Mouse (Mus musculus) kidney, embryonic 16.5 days (tissue): Measurements from ENCODE around the gene Aagab. TPM values are rescaled to one million over a fixed set of nuclear protein-coding genes. Genes with fewer than 3 reads are reported as not detected.

Source experiments
- ATAC-seq: fragments of 200-750 bp; cut with Nextera tagmentation; 2 replicates; pipeline ENCODE4 v1.8.0; 2017; ENCODE audit warnings: moderate TSS enrichment; ENCODE audit not compliant: low FRiP score, low TSS enrichment
- H3K27ac ChIP-seq: fragments of 300-500 bp; sonication (generic); 2 replicates; pipeline ENCODE4 v1.5.1; 2014; ENCODE audit warnings: low read length
- H3K27me3 ChIP-seq: fragments of 300-500 bp; sonication (generic); 2 replicates; pipeline ENCODE4 v1.6.1; 2014; ENCODE audit warnings: low read length, control low read depth, mixed read lengths; ENCODE audit not compliant: insufficient read depth
- H3K36me3 ChIP-seq: fragments of 300-500 bp; sonication (generic); 2 replicates; pipeline ENCODE4 v1.6.1; 2014; ENCODE audit warnings: low read length, control low read depth, mixed read lengths; ENCODE audit not compliant: insufficient read depth
- H3K4me1 ChIP-seq: fragments of 300-500 bp; sonication (generic); 2 replicates; pipeline ENCODE4 v1.6.1; 2014; ENCODE audit warnings: low read length, control low read depth, mixed read lengths; ENCODE audit not compliant: insufficient read depth
- H3K4me2 ChIP-seq: fragments of 300-500 bp; sonication (generic); replicated peaks from 2 replicates; pipeline ENCODE4 v1.6.1; 2014; ENCODE audit warnings: low read depth, low read length
- H3K4me3 ChIP-seq: fragments of 300-500 bp; sonication (generic); 2 replicates; pipeline ENCODE4 v1.5.1; 2014; ENCODE audit warnings: mild to moderate bottlenecking, low read length
- H3K9ac ChIP-seq: fragments of 300-500 bp; sonication (generic); replicated peaks from 2 replicates; pipeline ENCODE4 v1.6.1; 2014; ENCODE audit warnings: low read length
- H3K9me3 ChIP-seq: fragments of 300-500 bp; sonication (generic); 2 replicates; pipeline ENCODE4 v1.6.1; 2016; ENCODE audit warnings: low read length, control low read depth
- WGBS: fragments of 180-500 bp; shearing (Covaris S2); extraction: QIAGEN DNeasy Blood & Tissue Kit; methylation state at CpG from one replicate; pipeline ENCODE4 v1.1.7; 2014; 5-methylcytosine and 5-hydroxymethylcytosine counted together
- polyA plus RNA-seq: library from polyadenylated mRNA; unstranded; fragments of >200 nt; fragmentation: Nextera tagmentation; extraction: Ambion mirVana; gene quantifications from 2 replicates; pipeline ENCODE4 v1.2.1, GENCODE M21; 2015

Aagab gene
- polyA plus RNA-seq, 1 experiment from 2014 or later: 38.3 TPM

DNA sequence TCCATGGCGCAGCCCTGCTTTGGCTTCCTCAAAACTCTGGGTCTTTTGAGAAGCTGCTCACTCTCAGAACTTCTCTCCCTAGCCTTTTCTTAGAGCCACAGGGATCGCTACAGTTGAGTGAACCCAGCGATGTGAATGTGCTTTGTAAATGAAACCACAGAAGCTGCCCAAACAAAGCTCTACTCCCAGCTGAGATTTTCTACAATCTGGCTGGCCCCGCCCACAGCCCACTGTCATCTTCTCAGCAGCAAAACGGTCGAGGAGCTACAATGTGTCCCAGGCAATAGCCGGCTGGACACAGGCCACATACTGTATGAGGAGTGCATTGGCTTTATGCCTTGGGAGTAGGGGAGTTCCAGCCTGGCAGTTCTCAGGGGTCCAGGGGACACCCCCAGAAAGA lies 51.2 kb downstream of the Aagab start:
- no peaks in the 10 kb centered on the region for H3K27me3 ChIP-seq
- H3K4me3 ChIP-seq: no peak overlapping the region
- H3K4me2 ChIP-seq: no peak overlapping the region
- H3K9ac ChIP-seq: 0 out of 2 replicates have a peak overlapping the region, but pooled peaks have one; percentile 29
- peaks cover 29% of the 10 kb centered on the region for H3K4me1 ChIP-seq
- H3K9me3 ChIP-seq: no peaks in the 10 kb centered on the region
- ATAC-seq: no peak; the same call in 1 of the 2 replicates
- peaks cover 59% of the 10 kb centered on the region for H3K36me3 ChIP-seq
- H3K27ac ChIP-seq: peak overlapping the region; percentile 66
- 32% methylated on average over 7 of the region's 7 CpGs for WGBS

DNA sequence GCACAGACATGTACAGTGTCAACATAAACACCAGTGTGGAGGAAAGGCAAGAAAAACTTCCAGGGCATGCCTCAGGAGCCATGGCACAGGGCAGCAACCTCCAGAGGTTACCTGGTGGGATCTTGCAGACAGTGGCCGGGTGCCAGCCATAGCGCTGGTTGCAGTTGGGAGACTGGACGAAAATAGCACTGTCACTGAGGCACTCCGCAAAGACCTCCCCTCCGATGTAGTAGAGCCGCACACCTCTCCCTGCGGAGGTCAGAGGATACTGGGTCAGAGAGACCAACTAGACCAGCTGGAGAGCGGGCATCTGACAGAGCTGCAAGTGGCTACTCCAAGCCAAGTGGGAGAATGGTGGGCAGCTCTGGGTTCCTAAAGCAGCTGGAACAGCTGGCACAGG lies 52.1 kb downstream of the Aagab start:
- ATAC-seq: no peak
- no peaks in the 10 kb centered on the region for H3K27me3 ChIP-seq
- no peak overlapping the region for H3K9ac ChIP-seq
- no peak overlapping the region for H3K27ac ChIP-seq
- peaks cover 52% of the 10 kb centered on the region for H3K36me3 ChIP-seq
- WGBS: 93% methylated on average over 8 of the region's 8 CpGs
- H3K4me2 ChIP-seq: no peak overlapping the region
- no peaks in the 10 kb centered on the region for H3K9me3 ChIP-seq
- peaks cover 29% of the 10 kb centered on the region for H3K4me1 ChIP-seq
- H3K4me3 ChIP-seq: no peak overlapping the region

DNA sequence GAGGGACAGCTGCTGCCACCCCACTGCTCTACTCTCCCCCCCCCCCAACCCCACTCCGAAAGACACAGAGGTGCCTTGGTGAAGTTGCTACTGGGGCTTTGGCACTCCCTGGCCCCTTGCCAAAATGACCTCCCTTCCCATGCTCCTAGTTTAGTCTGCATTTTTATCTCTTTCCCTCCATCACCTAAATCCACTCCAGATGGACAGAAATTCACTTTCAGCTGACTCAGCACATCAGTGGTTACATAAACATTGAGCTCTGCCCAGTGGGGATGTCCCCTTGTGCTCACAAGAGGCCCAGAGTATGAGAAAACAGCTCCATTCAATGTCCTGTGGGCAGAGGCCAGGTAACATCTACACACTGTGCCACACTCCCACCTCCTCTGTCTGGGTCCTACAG lies 52.6 kb downstream of the Aagab start:
- no peak for ATAC-seq
- H3K4me1 ChIP-seq: peaks cover 29% of the 10 kb centered on the region
- WGBS: 69% methylated on average over 1 of the region's 1 CpGs

DNA sequence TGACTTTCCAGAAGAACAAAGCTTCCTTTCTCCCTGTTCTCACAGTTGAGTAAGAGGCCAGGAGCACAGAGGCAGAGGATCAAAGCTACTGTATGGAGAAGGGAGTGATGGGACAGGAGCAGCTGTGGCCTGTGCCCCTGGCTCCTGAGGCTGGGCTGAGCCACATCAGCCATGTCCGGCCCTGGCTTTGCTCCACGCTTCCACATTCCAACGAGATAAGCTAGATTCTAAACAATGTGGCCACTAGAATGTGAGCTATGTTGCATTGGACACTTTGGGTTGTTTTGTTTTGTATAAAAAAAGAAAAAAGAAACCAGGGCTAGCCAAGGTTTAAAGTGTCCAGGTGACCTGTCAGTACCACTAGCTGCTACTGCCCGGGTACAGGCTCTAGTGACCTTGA lies 54.7 kb downstream of the Aagab start:
- H3K4me2 ChIP-seq: no peak overlapping the region
- 43% methylated on average over 4 of the region's 4 CpGs for WGBS
- H3K4me1 ChIP-seq: peaks cover 20% of the 10 kb centered on the region
- no peak for ATAC-seq
- peak overlapping the region; percentile 4; the same call in 1 of the 2 replicates for H3K27ac ChIP-seq
- no peak overlapping the region for H3K9ac ChIP-seq
- H3K9me3 ChIP-seq: no peaks in the 10 kb centered on the region
- H3K4me3 ChIP-seq: no peak overlapping the region
- peaks cover 48% of the 10 kb centered on the region for H3K36me3 ChIP-seq
- no peaks in the 10 kb centered on the region for H3K27me3 ChIP-seq

More for the DNA sequence above, 52.6 kb downstream of the Aagab start:
- Histone ChIP-seq H3K9ac (no peak overlapping the region), H3K27me3 (no peaks in the 10 kb centered on the region), H3K27ac (no peak overlapping the region), H3K9me3 (no peaks in the 10 kb centered on the region), H3K4me3 (no peak overlapping the region), H3K36me3 (peaks cover 47% of the 10 kb centered on the region), H3K4me2 (no peak overlapping the region)

DNA sequence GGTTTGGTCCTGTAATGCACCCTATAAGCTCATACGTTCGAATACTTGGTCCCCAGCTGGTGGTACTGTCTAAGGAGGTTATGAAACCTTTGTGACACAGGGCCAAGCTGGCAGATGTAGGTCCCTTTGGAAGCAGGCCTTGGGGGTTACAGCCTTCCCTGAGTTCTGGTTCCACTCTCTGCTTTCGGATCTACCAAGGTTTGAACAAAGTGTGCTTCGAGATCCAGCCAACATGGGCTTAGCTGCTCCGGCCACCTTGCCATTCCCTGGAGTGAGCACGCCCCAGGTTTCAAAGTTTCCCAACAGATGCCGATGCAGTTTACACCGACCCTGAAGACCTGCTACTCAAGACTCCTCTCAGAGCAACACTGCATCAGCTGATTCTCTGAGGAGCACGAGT lies 56.0 kb downstream of the Aagab start:
- no peak overlapping the region for H3K4me3 ChIP-seq
- H3K27me3 ChIP-seq: no peaks in the 10 kb centered on the region
- no peak overlapping the region for H3K4me2 ChIP-seq
- peaks cover 41% of the 10 kb centered on the region for H3K36me3 ChIP-seq
- no peak overlapping the region for H3K27ac ChIP-seq
- 89% methylated on average over 9 of the region's 9 CpGs for WGBS
- H3K4me1 ChIP-seq: peaks cover 27% of the 10 kb centered on the region
- H3K9me3 ChIP-seq: no peaks in the 10 kb centered on the region
- no peak for ATAC-seq
- no peak overlapping the region for H3K9ac ChIP-seq

DNA sequence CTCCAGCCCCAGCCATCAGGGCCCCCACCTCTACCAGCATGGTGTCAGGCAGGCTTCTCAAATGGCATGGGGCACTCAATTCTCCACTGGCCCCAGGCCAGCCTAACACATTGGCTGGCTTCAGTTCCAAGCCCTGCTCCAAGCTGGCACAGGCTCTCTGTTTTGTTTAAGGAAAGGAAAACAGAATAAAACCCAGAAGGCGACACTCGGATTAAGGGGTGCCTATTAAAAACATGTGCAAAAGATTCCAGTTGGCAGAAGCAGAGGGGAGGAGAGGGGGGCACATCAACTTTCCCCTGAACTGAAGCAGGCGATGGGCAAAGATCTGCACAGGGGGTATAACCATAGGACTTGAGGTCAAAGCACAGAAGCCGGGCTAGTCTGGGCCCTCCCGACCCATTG lies 56.5 kb downstream of the Aagab start:
- H3K27me3 ChIP-seq: no peaks in the 10 kb centered on the region
- WGBS: 74% methylated on average over 5 of the region's 5 CpGs
- no peak overlapping the region; the same call in 1 of the 2 replicates for H3K27ac ChIP-seq
- ATAC-seq: no peak
- H3K9me3 ChIP-seq: no peaks in the 10 kb centered on the region
- H3K4me3 ChIP-seq: no peak overlapping the region
- H3K4me1 ChIP-seq: peaks cover 27% of the 10 kb centered on the region
- no peak overlapping the region for H3K9ac ChIP-seq
- no peak overlapping the region for H3K4me2 ChIP-seq
- peaks cover 35% of the 10 kb centered on the region for H3K36me3 ChIP-seq

DNA sequence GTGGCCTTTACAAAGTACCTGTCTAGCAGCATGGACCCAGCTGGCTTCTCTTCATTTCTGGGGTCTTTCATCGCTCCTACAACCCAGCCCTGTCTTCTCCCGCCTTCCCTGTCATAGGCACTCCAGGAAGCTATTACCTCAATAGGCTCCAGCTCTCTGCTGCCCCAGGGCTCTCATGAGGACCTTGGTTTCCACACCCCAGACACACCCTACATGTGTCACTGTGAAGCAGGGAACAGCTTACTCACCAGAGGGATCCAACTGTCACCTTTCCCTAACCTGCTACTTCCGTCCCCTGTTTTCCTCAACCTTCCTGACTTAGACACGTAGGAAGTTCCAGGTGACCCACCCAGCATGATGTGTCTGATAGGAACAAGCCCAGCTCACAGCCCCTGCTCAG lies 57.6 kb downstream of the Aagab start:
- no peaks in the 10 kb centered on the region for H3K9me3 ChIP-seq
- no peaks in the 10 kb centered on the region for H3K27me3 ChIP-seq
- no peak overlapping the region for H3K4me3 ChIP-seq
- no peak overlapping the region for H3K9ac ChIP-seq
- peaks cover 35% of the 10 kb centered on the region for H3K4me1 ChIP-seq
- no peak for ATAC-seq
- no peak overlapping the region for H3K4me2 ChIP-seq
- no peak overlapping the region for H3K27ac ChIP-seq
- WGBS: 92% methylated on average over 4 of the region's 4 CpGs
- H3K36me3 ChIP-seq: peaks cover 27% of the 10 kb centered on the region

DNA sequence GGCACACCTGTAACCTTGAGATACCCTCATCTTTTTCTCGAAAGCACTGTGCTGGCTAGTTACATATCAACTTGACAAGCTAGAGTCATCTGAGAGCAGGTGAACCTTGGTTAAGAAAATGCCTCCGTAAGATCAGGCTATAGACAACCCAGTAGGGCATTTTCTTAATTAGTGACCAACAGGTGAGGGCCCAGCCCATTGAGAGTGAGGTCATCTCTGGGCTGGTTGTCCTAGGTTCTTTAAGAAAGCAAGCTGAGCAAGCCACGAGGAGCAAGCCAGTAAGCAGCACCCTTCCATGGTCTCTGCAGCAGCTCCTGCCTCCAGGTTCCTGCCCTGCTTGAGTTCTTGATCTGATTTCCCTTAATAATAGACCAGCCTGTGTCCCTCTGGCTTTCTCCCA lies 58.2 kb downstream of the Aagab start:
- ATAC-seq: no peak
- Histone ChIP-seq H3K4me2 (no peak overlapping the region), H3K9me3 (no peaks in the 10 kb centered on the region), H3K4me3 (no peak overlapping the region), H3K9ac (no peak overlapping the region), H3K4me1 (peaks cover 41% of the 10 kb centered on the region), H3K27ac (no peak overlapping the region), H3K36me3 (peaks cover 21% of the 10 kb centered on the region), H3K27me3 (no peaks in the 10 kb centered on the region)
- 75% methylated on average over 3 of the region's 3 CpGs for WGBS

DNA sequence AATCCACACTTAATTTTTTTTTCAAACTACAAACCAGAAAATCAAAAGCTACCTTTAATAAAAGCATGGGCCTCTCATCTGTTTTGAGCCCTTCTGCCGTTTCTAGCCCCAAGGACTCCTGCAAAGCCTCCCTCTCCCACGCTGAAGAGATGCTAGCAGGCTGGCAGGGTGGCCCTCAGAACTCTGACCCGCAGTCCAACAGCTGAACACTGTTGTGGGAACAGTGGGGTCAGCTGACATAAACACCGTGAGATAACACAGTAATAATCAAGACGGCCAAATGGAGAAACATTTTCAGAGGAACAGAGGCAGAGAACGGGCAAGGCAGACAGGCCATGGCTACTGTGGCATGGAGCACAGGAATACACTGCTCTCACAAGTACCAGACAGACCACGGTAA lies 60.3 kb downstream of the Aagab start:
- ATAC-seq: no peak
- peaks cover 16% of the 10 kb centered on the region for H3K36me3 ChIP-seq
- no peaks in the 10 kb centered on the region for H3K9me3 ChIP-seq
- WGBS: 34% methylated on average over 7 of the region's 7 CpGs
- H3K4me1 ChIP-seq: peaks cover 59% of the 10 kb centered on the region
- H3K27ac ChIP-seq: peak overlapping the region; percentile 88
- H3K27me3 ChIP-seq: no peaks in the 10 kb centered on the region
- no peak overlapping the region for H3K4me2 ChIP-seq
- no peak overlapping the region; the same call in 1 of the 2 replicates for H3K9ac ChIP-seq
- H3K4me3 ChIP-seq: no peak overlapping the region

DNA sequence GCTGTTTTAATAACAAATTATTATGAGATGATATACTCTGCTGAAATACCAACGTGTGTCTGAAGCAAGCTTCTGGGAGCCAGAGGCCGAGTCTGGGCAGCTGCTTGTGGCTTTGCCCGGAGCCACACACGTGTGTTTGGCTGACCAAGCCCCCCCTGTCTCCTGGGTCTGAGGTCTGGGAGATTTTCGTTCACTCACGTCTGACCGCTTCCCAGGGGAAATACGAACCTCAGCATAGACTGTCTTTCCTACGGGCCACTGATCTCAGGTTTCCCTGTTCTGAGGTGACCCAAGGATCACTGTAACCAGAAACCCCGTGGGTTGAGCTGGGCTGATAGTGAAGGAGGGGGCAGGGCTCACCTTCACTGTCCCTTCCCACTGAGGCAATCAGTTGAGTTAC lies 60.8 kb downstream of the Aagab start:
- Histone ChIP-seq H3K4me1 (peaks cover 63% of the 10 kb centered on the region), H3K4me2 (no peak overlapping the region), H3K4me3 (no peak overlapping the region), H3K9me3 (no peaks in the 10 kb centered on the region), H3K27me3 (no peaks in the 10 kb centered on the region), H3K9ac (no peak overlapping the region; the same call in 1 of the 2 replicates), H3K27ac (peak overlapping the region; percentile 88), H3K36me3 (peaks cover 16% of the 10 kb centered on the region)
- peak; percentile 40; the same call in 1 of the 2 replicates for ATAC-seq
- WGBS: 25% methylated on average over 10 of the region's 10 CpGs
